Mouse (Mus musculus): ENCODE data around the gene Olfr912.

DNA sequence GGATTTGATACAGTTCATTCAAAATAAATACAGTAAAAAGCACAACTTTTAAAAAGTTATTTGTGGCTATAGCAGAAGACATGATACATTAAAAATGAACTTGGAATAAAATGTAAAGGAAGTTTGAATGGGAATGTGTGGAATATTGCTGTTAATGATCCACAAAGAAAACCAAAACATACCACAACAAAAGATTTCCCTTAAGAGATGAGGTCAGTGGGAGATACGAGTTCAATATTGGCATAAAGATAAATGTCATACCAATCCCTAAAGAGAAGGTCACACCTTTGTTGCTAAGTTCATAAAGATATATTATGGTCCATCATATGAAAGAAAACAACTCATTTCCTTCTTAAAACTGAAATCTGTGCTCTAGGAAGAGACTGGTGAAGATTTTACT, at the start of gene Olfr912:
- TF ChIP-seq POLR2A (IDR thresholded peaks at IDR 0.05; ENCODE audit: low read depth, low read length) = no peak
- no peak for TF ChIP-seq CTCF (conservative IDR thresholded peaks at IDR 0.05; ENCODE audit: insufficient read depth, insufficient read length, low read depth, low read length)
